Mouse (Mus musculus): ENCODE measurements around the gene Gpbar1. TPM values are rescaled to one million over a fixed set of nuclear protein-coding genes. Genes with fewer than 3 reads are reported as not detected.

Gene Gpbar1
- polyA plus RNA-seq (2014; fragmentation: Nextera tagmentation; extraction: Ambion mirVana): 0.32 TPM in 1 of 2 replicates, not detected in the other

GRCm38 (mm10) chr1:74278538-74278937 is at the start of gene Gpbar1:
Gene Gpbar1, plus strand, starts transcription at chr1:74278550.
- ATAC-seq (ENCODE audit: low FRiP score): no peak
- H3K9ac ChIP-seq (ENCODE audit: low read depth, low read length): no peak within 1 kb of the TSS
- H3K27ac ChIP-seq (ENCODE audit: low read depth, low read length): no peak within 1 kb of the TSS
- no peak within 1 kb of the TSS for H3K4me3 ChIP-seq (ENCODE audit: low read depth, low read length)
- 81% methylated on average over 10 of the region's 10 CpGs for WGBS
- no peak for DNase-seq (ENCODE audit: low spot score)
- 0 out of 2 replicates have a peak, but pooled peaks cover 5% of the 10 kb centered on the region for H3K4me1 ChIP-seq (replicated peaks; ENCODE audit: control insufficient read depth, insufficient read depth, low read length)
- no peaks in the 10 kb centered on the region for H3K27me3 ChIP-seq (ENCODE audit: control insufficient read depth, insufficient read depth, low read length)
- no peaks in the 10 kb centered on the region for H3K9me3 ChIP-seq (ENCODE audit: control insufficient read depth, low read length)
- H3K4me2 ChIP-seq (replicated peaks; ENCODE audit: low read depth, low read length): no peak within 1 kb of the TSS
- no peaks in the 10 kb centered on the region for H3K36me3 ChIP-seq (ENCODE audit: control insufficient read depth, insufficient read depth, low read length)

DNA sequence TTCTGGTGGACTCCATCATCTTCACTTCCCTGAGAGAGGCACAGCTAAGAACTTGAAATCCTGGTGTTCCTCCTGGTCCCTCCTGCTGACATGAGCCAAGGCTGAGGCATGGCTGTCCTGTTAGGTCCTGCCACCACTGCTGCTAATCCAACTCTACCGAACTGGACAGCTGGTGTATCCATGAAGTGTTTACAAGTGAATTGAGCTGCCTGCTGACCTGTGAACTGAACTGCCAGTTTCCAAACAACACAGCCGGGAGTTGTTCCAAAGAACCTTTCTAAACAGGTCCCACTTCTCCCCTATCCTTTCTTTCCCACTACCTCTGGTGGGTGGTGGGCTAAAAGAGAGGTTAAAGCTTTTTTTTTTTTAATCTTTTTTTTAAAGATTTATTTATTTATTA is 48.4 kb upstream of the Gpbar1 start:
- Histone ChIP-seq H3K27ac (ENCODE audit: low read depth, low read length) (no peak overlapping the region), H3K4me1 (replicated peaks; ENCODE audit: control insufficient read depth, insufficient read depth, low read length) (no peaks in the 10 kb centered on the region), H3K9me3 (ENCODE audit: control insufficient read depth, low read length) (no peaks in the 10 kb centered on the region), H3K36me3 (ENCODE audit: control insufficient read depth, insufficient read depth, low read length) (no peaks in the 10 kb centered on the region), H3K27me3 (ENCODE audit: control insufficient read depth, insufficient read depth, low read length) (no peaks in the 10 kb centered on the region), H3K4me2 (replicated peaks; ENCODE audit: low read depth, low read length) (no peak overlapping the region), H3K4me3 (ENCODE audit: low read depth, low read length) (no peak overlapping the region), H3K9ac (ENCODE audit: low read depth, low read length) (no peak overlapping the region)
- DNase-seq (ENCODE audit: low spot score): no peak
- 73% methylated on average over 2 of the region's 2 CpGs for WGBS
- no peak for ATAC-seq (ENCODE audit: low FRiP score)

DNA sequence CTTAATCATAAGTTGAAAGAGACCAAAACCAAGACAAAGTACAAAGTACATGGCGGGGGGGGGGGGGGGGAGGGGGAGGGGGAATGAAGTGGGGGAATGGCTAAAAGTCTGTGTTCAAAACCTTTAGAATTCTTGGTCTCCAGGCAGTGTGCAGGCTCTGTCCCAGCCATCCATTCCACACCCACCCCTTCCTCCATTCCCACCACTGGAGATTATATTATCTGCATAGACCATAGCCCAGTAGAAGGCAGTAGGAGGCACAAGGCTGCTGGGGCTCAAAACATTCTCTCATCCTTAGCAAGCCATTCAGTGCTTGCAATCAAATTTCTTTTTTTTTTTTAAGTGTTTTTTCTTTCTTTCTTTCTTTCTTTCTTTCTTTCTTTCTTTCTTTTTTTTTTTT is 47.4 kb upstream of the Gpbar1 start:
- H3K36me3 ChIP-seq (ENCODE audit: control insufficient read depth, insufficient read depth, low read length): no peaks in the 10 kb centered on the region
- no peak overlapping the region for H3K4me3 ChIP-seq (ENCODE audit: low read depth, low read length)
- no peaks in the 10 kb centered on the region for H3K27me3 ChIP-seq (ENCODE audit: control insufficient read depth, insufficient read depth, low read length)
- ATAC-seq (ENCODE audit: low FRiP score) (no peak), DNase-seq (ENCODE audit: low spot score) (no peak)
- H3K4me2 ChIP-seq (replicated peaks; ENCODE audit: low read depth, low read length): no peak overlapping the region
- no peaks in the 10 kb centered on the region for H3K4me1 ChIP-seq (replicated peaks; ENCODE audit: control insufficient read depth, insufficient read depth, low read length)
- H3K27ac ChIP-seq (ENCODE audit: low read depth, low read length): no peak overlapping the region
- H3K9ac ChIP-seq (ENCODE audit: low read depth, low read length): no peak overlapping the region
- WGBS: no CpG with 5 or more reads among the region's 1 CpGs
- no peaks in the 10 kb centered on the region for H3K9me3 ChIP-seq (ENCODE audit: control insufficient read depth, low read length)

GRCm38 (mm10) chr1:74235938-74236589 is 42.3 kb upstream of the Gpbar1 start, which contains the start of gene Arpc2:
Gene Arpc2, plus strand, starts transcription at chr1:74236084.
- peak; percentile 93 for ATAC-seq (ENCODE audit: low FRiP score)
- 2% methylated on average over 51 of the region's 55 CpGs for WGBS

DNA sequence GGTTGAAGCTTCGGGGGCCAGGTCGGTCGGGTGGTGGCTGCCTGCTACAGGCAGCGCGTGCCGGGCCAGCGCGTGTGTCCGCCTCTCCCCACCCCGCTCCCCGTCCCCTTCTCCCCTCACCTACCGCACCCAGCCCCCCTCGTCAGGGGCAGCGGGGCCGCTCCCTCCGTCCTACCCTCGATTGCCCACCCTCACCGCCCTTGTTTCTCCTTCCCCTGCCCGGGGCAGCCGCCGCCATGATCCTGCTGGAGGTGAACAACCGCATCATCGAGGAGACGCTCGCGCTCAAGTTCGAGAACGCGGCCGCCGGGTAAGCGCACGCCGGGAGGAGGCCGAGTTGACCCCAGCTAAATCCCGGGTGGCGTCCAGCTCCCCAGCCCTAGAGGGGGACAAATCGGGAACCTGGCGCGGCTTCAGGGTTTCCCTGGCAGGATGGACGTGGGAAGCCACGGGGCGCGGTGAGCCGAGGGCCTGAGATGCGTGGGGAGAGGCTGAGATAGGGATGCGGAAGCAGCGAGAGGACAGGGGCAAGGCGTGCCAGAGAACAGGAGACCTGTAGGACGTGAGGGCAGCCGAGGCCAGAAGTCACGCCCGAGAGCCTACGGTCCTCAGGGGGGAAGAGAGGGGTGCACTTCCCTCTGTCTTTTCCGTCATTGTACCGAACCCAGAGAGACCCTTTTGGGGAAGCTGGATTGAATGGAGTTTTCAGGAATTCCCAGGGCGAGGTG is 41.6 kb upstream of the Gpbar1 start:
- peak; percentile 49 for DNase-seq (ENCODE audit: low spot score)
- Histone ChIP-seq H3K4me3 (ENCODE audit: low read depth, low read length) (peak overlapping the region; percentile 96), H3K27ac (ENCODE audit: low read depth, low read length) (peak overlapping the region; percentile 83), H3K27me3 (ENCODE audit: control insufficient read depth, insufficient read depth, low read length) (no peaks in the 10 kb centered on the region), H3K36me3 (ENCODE audit: control insufficient read depth, insufficient read depth, low read length) (no peaks in the 10 kb centered on the region), H3K4me2 (replicated peaks; ENCODE audit: low read depth, low read length) (peak overlapping the region; percentile 80), H3K9ac (ENCODE audit: low read depth, low read length) (peak overlapping the region; percentile 92), H3K4me1 (replicated peaks; ENCODE audit: control insufficient read depth, insufficient read depth, low read length) (no peaks in the 10 kb centered on the region; the same call in 1 of the 2 replicates), H3K9me3 (ENCODE audit: control insufficient read depth, low read length) (no peaks in the 10 kb centered on the region)
- peak; percentile 61 for ATAC-seq (ENCODE audit: low FRiP score)
- WGBS: 2% methylated on average over 50 of the region's 57 CpGs

More at GRCm38 (mm10) chr1:74235938-74236589, 42.3 kb upstream of the Gpbar1 start, which contains the start of gene Arpc2:
- peak within 1 kb of the TSS; percentile 80 for H3K4me2 ChIP-seq (replicated peaks; ENCODE audit: low read depth, low read length)
- peak within 1 kb of the TSS; percentile 92 for H3K9ac ChIP-seq (ENCODE audit: low read depth, low read length)
- no peaks in the 10 kb centered on the region; the same call in 1 of the 2 replicates for H3K4me1 ChIP-seq (replicated peaks; ENCODE audit: control insufficient read depth, insufficient read depth, low read length)
- peak within 1 kb of the TSS; percentile 96 for H3K4me3 ChIP-seq (ENCODE audit: low read depth, low read length)
- peak within 1 kb of the TSS; percentile 83 for H3K27ac ChIP-seq (ENCODE audit: low read depth, low read length)
- no peaks in the 10 kb centered on the region for H3K36me3 ChIP-seq (ENCODE audit: control insufficient read depth, insufficient read depth, low read length)
- H3K27me3 ChIP-seq (ENCODE audit: control insufficient read depth, insufficient read depth, low read length): no peaks in the 10 kb centered on the region
- peak; percentile 99 for DNase-seq (ENCODE audit: low spot score)
- no peaks in the 10 kb centered on the region for H3K9me3 ChIP-seq (ENCODE audit: control insufficient read depth, low read length)

- ATAC-seq (ENCODE audit: low FRiP score): no peak
- Histone ChIP-seq H3K9ac (ENCODE audit: low read depth, low read length) (peak overlapping the region; percentile 92), H3K36me3 (ENCODE audit: control insufficient read depth, insufficient read depth, low read length) (no peaks in the 10 kb centered on the region), H3K27me3 (ENCODE audit: control insufficient read depth, insufficient read depth, low read length) (no peaks in the 10 kb centered on the region), H3K4me2 (replicated peaks; ENCODE audit: low read depth, low read length) (peak overlapping the region; percentile 80), H3K4me1 (replicated peaks; ENCODE audit: control insufficient read depth, insufficient read depth, low read length) (no peaks in the 10 kb centered on the region; the same call in 1 of the 2 replicates), H3K27ac (ENCODE audit: low read depth, low read length) (no peak overlapping the region), H3K9me3 (ENCODE audit: control insufficient read depth, low read length) (no peaks in the 10 kb centered on the region), H3K4me3 (ENCODE audit: low read depth, low read length) (peak overlapping the region; percentile 96)
- WGBS: 50% methylated on average over 5 of the region's 5 CpGs
- no peak for DNase-seq (ENCODE audit: low spot score)
Measured at GRCm38 (mm10) chr1:74237671-74238070, 40.7 kb upstream of the Gpbar1 start.

- Histone ChIP-seq H3K9ac (ENCODE audit: low read depth, low read length) (no peak overlapping the region), H3K27ac (ENCODE audit: low read depth, low read length) (no peak overlapping the region), H3K36me3 (ENCODE audit: control insufficient read depth, insufficient read depth, low read length) (no peaks in the 10 kb centered on the region), H3K4me1 (replicated peaks; ENCODE audit: control insufficient read depth, insufficient read depth, low read length) (no peaks in the 10 kb centered on the region; the same call in 1 of the 2 replicates), H3K27me3 (ENCODE audit: control insufficient read depth, insufficient read depth, low read length) (no peaks in the 10 kb centered on the region), H3K9me3 (ENCODE audit: control insufficient read depth, low read length) (no peaks in the 10 kb centered on the region), H3K4me2 (replicated peaks; ENCODE audit: low read depth, low read length) (peak overlapping the region; percentile 80; the same call in 1 of the 2 replicates), H3K4me3 (ENCODE audit: low read depth, low read length) (peak overlapping the region; percentile 96; the same call in 1 of the 2 replicates)
- DNase-seq (ENCODE audit: low spot score) (no peak), ATAC-seq (ENCODE audit: low FRiP score) (no peak)
- WGBS: 73% methylated on average over 1 of the region's 1 CpGs
Measured at GRCm38 (mm10) chr1:74238136-74238535, 40.2 kb upstream of the Gpbar1 start.

- no peaks in the 10 kb centered on the region for H3K9me3 ChIP-seq (ENCODE audit: control insufficient read depth, low read length)
- H3K4me2 ChIP-seq (replicated peaks; ENCODE audit: low read depth, low read length): no peak overlapping the region
- no peaks in the 10 kb centered on the region for H3K27me3 ChIP-seq (ENCODE audit: control insufficient read depth, insufficient read depth, low read length)
- no peak overlapping the region for H3K27ac ChIP-seq (ENCODE audit: low read depth, low read length)
- DNase-seq (ENCODE audit: low spot score) (no peak), ATAC-seq (ENCODE audit: low FRiP score) (no peak)
- H3K4me3 ChIP-seq (ENCODE audit: low read depth, low read length): no peak overlapping the region
- WGBS: 81% methylated on average over 7 of the region's 7 CpGs
- H3K4me1 ChIP-seq (replicated peaks; ENCODE audit: control insufficient read depth, insufficient read depth, low read length): no peaks in the 10 kb centered on the region; the same call in 1 of the 2 replicates
- no peak overlapping the region for H3K9ac ChIP-seq (ENCODE audit: low read depth, low read length)
- no peaks in the 10 kb centered on the region for H3K36me3 ChIP-seq (ENCODE audit: control insufficient read depth, insufficient read depth, low read length)
Measured at GRCm38 (mm10) chr1:74239162-74239561, 39.2 kb upstream of the Gpbar1 start.

All from hindbrain, embryonic 11.5 days (tissue).